Mouse (Mus musculus): ENCODE measurements at regions not wholly inside any gene's neighbourhood (a gene's known extent, or its start where the extent isn't known, plus 50 kb on each side); places are given as distances from the start of the nearest gene placed in this dataset.

DNA sequence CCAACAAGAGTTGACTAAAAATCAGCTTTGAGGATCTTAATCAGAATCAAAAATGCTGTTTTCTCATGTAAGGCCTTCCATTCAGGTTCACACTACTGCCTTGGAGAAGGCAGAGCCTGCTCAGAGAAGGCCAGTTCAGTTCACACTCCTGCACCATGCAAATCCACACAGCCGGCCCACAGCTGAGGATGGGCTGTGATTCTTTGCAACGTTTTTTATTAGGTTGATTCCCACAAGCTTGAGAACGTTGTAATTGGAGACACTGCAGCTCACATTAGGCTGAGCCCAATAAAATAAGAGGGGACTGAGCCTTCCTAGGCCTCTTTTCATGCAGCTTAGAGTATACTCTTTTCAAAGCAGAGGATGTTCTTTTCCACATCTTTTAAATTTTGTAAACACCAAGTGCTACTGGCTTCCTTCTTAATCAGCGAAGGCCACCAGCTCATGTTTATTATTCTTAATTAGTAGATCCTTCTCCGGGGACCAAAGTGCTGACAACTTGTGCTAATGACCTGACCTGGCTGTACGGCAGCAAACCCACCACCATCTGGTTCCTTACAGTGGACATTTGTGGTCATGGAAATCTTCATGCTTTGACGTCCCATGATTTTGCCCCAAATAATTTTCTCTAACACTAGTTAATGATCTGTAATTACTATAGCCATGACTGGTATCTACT is 549.8 kb downstream of the Nfib start:
- DNase-seq (ENCODE audit: extremely low spot score in 1 of 2, low spot score in 2 of 2) = no peak
- TF ChIP-seq CTCF (IDR thresholded peaks at IDR 0.05) = no peak
- intact Hi-C loops (cut with DNase I) = no loop called here
- H3K4me3 ChIP-seq = no peak overlapping the region
- H3K27ac ChIP-seq = no peak overlapping the region

DNA sequence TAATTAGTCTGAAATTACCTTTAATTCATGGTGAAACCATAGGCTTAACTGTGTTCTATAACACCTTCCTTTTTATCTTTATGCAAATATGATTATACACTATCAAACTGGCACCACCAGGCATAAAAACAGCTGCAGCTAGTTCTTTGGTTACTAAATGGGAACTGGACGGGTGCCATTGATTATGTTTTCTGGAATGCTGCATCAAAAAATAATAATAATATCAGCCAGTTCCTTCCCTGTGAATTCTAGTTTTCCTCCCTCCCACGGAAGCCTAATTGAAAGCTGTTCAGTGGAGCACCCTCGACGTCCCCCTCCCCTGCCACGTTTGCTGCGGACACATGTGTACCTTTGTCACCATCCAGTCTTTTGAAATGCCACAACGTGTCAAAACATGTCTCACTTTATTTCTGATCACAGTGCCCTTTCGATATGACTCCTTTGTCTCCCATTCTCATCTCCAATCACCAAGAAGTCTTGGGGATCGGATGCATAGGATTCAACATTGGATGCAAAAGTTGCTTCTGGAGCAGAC is 551.5 kb downstream of the Nfib start:
- no peak for TF ChIP-seq CTCF (IDR thresholded peaks at IDR 0.05)
- DNase-seq (ENCODE audit: extremely low spot score in 1 of 2, low spot score in 2 of 2) = no peak
- H3K27ac ChIP-seq = no peak overlapping the region
- no peak overlapping the region for H3K4me3 ChIP-seq
- intact Hi-C loops (cut with DNase I) = no loop called here

DNA sequence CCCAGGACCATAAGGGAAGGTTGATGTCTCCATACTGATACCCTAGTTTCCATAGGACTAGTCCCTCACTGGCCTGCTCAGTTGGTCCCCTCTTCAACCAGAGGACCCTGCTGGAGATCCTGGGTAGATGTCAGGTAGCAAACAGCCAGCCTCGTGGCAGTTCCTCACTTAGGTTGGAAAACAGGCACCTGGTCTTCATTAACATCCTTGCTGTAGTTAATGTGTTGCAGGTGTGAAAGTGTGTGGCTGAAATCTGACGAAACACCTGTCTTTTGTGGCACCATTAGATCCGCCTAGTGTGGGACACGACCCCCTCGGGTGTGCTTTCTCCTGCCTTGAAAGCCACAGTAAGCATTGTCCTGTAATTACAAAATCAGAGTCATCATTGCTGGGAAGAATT is 551.9 kb downstream of the Nfib start:
- Histone ChIP-seq H3K4me3 (no peak overlapping the region), H3K27ac (no peak overlapping the region)
- intact Hi-C loops (cut with DNase I) = no loop called here
- no peak for TF ChIP-seq CTCF (IDR thresholded peaks at IDR 0.05)
- DNase-seq (ENCODE audit: extremely low spot score in 1 of 2, low spot score in 2 of 2) = no peak

DNA sequence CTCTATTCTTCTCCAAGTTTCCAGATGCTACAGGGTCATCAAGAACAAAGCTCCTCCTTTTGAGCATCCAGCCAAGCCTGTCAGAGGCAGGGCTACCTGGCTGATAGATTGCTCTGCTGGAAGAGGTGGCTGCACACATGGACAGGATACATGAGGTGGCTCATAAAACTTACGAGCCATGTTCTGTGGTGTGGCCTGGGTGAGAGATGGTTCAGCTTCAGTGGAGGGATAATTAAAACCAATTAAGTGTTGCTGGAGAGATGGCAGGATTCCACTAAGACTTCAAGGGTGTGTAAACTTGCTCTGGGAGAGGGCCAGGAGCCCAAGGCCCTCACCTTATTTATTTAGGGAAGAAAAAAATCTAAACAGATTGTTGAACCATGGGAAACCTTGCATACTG is 555.6 kb downstream of the Nfib start:
- H3K4me3 ChIP-seq = no peak overlapping the region
- intact Hi-C loops (cut with DNase I) = no loop called here
- no peak for TF ChIP-seq CTCF (IDR thresholded peaks at IDR 0.05)
- no peak overlapping the region for H3K27ac ChIP-seq
- no peak for DNase-seq (ENCODE audit: extremely low spot score in 1 of 2, low spot score in 2 of 2)

- no peak for DNase-seq (ENCODE audit: extremely low spot score in 1 of 2, low spot score in 2 of 2)
- no peak for TF ChIP-seq CTCF (IDR thresholded peaks at IDR 0.05)
- no peak overlapping the region for H3K4me3 ChIP-seq
- no peak overlapping the region for H3K27ac ChIP-seq
- intact Hi-C loops (cut with DNase I) = no loop called here
These were observed 557.2 kb downstream of the Nfib start for GRCm38 (mm10) chr4:82148129-82149064.

DNA sequence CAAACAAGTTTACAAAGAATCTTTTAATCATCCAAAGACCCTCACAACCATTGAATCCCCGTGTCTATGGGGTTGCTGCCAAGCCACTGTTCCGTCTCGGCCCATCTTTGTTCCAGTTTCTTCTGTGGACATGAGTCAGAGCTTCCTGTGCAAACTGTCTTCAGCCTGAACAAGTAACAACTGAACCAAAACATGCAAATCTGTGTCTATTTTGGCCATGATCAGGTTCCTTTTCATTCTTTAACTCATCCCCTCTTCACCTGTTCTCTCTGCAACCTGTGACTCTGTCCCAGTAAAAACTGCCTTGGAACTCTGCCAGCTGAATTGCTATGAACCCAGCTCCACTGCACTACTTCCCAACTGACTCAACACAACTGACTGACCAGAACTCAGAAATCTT is 563.2 kb downstream of the Nfib start:
- no peak for DNase-seq (ENCODE audit: extremely low spot score in 1 of 2, low spot score in 2 of 2)
- no peak for TF ChIP-seq CTCF (IDR thresholded peaks at IDR 0.05)
- no peak overlapping the region for H3K4me3 ChIP-seq
- H3K27ac ChIP-seq = no peak overlapping the region
- intact Hi-C loops (cut with DNase I) = no loop called here

- no peak for DNase-seq (ENCODE audit: extremely low spot score in 1 of 2, low spot score in 2 of 2)
- TF ChIP-seq CTCF (IDR thresholded peaks at IDR 0.05) = no peak
- intact Hi-C loops (cut with DNase I) = no loop called here
- Histone ChIP-seq H3K4me3 (no peak overlapping the region), H3K27ac (no peak overlapping the region)
These were observed 565.7 kb downstream of the Nfib start for GRCm38 (mm10) chr4:82139806-82140205.

DNA sequence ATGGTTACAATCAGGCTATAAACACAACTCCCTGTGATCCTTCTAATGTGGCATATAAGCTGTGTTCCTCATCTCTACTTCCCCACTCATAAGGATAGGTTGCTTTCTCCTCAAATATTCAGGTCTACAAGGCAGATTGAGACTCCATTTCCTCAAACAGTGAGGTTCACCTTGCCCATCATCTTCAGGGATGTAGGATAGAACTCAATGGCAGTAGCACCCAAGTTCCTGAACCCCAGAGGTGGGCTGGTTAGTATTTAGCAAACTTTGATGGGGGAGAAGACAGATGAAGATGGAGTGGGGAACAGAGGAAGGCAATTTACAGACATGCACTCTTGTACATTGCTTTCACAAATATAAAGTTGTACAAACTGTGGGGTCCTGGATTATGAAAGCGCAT is 566.5 kb downstream of the Nfib start:
- no peak overlapping the region for H3K27ac ChIP-seq
- DNase-seq (ENCODE audit: extremely low spot score in 1 of 2, low spot score in 2 of 2) = no peak
- intact Hi-C loops (cut with DNase I) = no loop called here
- no peak overlapping the region for H3K4me3 ChIP-seq
- TF ChIP-seq CTCF (IDR thresholded peaks at IDR 0.05) = no peak

GRCm38 (mm10) chr4:82132851-82133250 is 572.7 kb downstream of the Nfib start:
- DNase-seq (ENCODE audit: extremely low spot score in 1 of 2, low spot score in 2 of 2) = no peak
- H3K4me3 ChIP-seq = no peak overlapping the region
- no peak for TF ChIP-seq CTCF (IDR thresholded peaks at IDR 0.05)
- no peak overlapping the region for H3K27ac ChIP-seq
- intact Hi-C loops (cut with DNase I) = no loop called here

GRCm38 (mm10) chr4:82132326-82132725 is 573.2 kb downstream of the Nfib start:
- Histone ChIP-seq H3K27ac (0 out of 2 replicates have a peak overlapping the region, but pooled peaks have one; percentile 6), H3K4me3 (no peak overlapping the region)
- intact Hi-C loops (cut with DNase I) = no loop called here
- no peak for DNase-seq (ENCODE audit: extremely low spot score in 1 of 2, low spot score in 2 of 2)
- no peak for TF ChIP-seq CTCF (IDR thresholded peaks at IDR 0.05)

DNA sequence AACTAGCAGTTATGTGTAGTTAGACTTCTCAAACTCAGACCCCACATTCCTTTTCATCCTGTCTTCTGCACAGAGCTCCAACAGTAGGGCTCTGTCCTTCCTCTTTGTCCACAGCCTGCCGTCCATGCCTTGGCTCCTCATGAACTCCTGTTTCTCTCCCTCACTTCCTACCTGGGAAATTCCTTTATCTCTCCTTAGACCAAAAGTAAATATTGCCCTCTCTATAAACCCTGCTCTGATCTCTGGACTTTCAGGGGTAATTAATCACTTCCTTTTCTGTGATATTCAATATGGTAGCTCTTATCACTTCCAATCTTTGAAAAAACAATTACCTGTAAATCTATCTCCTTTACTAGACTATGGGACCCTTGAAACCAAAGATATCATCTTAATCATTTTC is 576.1 kb downstream of the Nfib start:
- intact Hi-C loops (cut with DNase I) = no loop called here
- no peak for TF ChIP-seq CTCF (IDR thresholded peaks at IDR 0.05)
- DNase-seq (ENCODE audit: extremely low spot score in 1 of 2, low spot score in 2 of 2) = no peak
- Histone ChIP-seq H3K27ac (no peak overlapping the region), H3K4me3 (no peak overlapping the region)

GRCm38 (mm10) chr4:82123733-82124132 is 581.8 kb downstream of the Nfib start:
- DNase-seq (ENCODE audit: extremely low spot score in 1 of 2, low spot score in 2 of 2) = no peak
- H3K4me3 ChIP-seq = no peak overlapping the region
- no peak for TF ChIP-seq CTCF (IDR thresholded peaks at IDR 0.05)
- intact Hi-C loops (cut with DNase I) = no loop called here
- H3K27ac ChIP-seq = no peak overlapping the region

Measured in left cerebral cortex, adult 2 months (tissue).